7 mouse cellular contexts compared by ENCODE assay signal in genomic region chr9:97275449-97275848, GRCm38 (mm10).
DNase-seq lines count a peak whose midpoint lies in the region; ATAC-seq and TF ChIP-seq lines count a peak whose summit lies in the region.
"Not testable (repeated sequence)": the region's sequence is repeated elsewhere in the genome, so short reads cannot be mapped to it uniquely, and the experiment has no call there.

No protein-coding gene starts in this region.

- peak overlapping the region; percentile 61 to 81 for H3K4me3 ChIP-seq in MEL (ENCODE audit: control insufficient read depth in 1 of 2, insufficient read depth in 1 of 2, low read depth in 2 of 2, low read length in 2 of 2)
- not testable (repeated sequence) for H3K4me3 ChIP-seq in embryonic facial prominence, embryonic 14.5 days (ENCODE audit: low read depth, low read length); heart, embryonic 10.5 days; lung, embryonic 16.5 days (ENCODE audit: low read length)
- H3K4me3 ChIP-seq in limb, embryonic 15.5 days = peak overlapping the region; percentile 20
- peak overlapping the region; percentile 14; the same call in 1 of the 2 replicates for H3K4me3 ChIP-seq in stomach, embryonic 16.5 days (replicated peaks; ENCODE audit: low read length)

- H3K9ac ChIP-seq in MEL (ENCODE audit: control insufficient read depth, low read depth, low read length, poor library complexity, severe bottlenecking) = peak overlapping the region; percentile 64
- not testable (repeated sequence) for H3K9ac ChIP-seq in embryonic facial prominence, embryonic 14.5 days (ENCODE audit: low read depth, low read length); limb, embryonic 15.5 days; lung, embryonic 16.5 days (ENCODE audit: low read length); stomach, embryonic 16.5 days (ENCODE audit: low read length)

- TF ChIP-seq CTCF in MEL (IDR thresholded peaks at IDR 0.05 in 2 of 3, conservative IDR thresholded peaks at IDR 0.05 in 1 of 3; ENCODE audit: control insufficient read depth in 1 of 3, insufficient read depth in 1 of 3, low read depth in 2 of 3, low read length in 3 of 3, poor library complexity in 1 of 3, severe bottlenecking in 1 of 3) = not testable (repeated sequence)

- peak; percentile 79 for DNase-seq in MEL (ENCODE audit: low read depth, low spot score)
- DNase-seq in embryonic facial prominence, embryonic 14.5 days (ENCODE audit: low spot score) = peak; percentile 17
- DNase-seq in gastrocnemius, postnatal 14 days = peak; percentile 20
- peak; percentile 35 for DNase-seq in heart, embryonic 10.5 days (ENCODE audit: low spot score)

- 82% methylated on average over 14 of the region's 14 CpGs for WGBS in embryonic facial prominence, embryonic 14.5 days
- WGBS in heart, embryonic 10.5 days = 83% methylated on average over 14 of the region's 14 CpGs
- WGBS in limb, embryonic 15.5 days = 69% methylated on average over 14 of the region's 14 CpGs
- 74% methylated on average over 14 of the region's 14 CpGs for WGBS in lung, embryonic 16.5 days
- WGBS in stomach, embryonic 16.5 days = 79% methylated on average over 14 of the region's 14 CpGs

- not testable (repeated sequence) for ATAC-seq in embryonic facial prominence, embryonic 14.5 days (ENCODE audit: low read depth); limb, embryonic 15.5 days (ENCODE audit: insufficient number of reproducible peaks, low FRiP score, low TSS enrichment, low read depth); stomach, embryonic 16.5 days (ENCODE audit: insufficient read depth, low FRiP score)
- ATAC-seq in lung, embryonic 16.5 days (ENCODE audit: low read depth) = 0 out of 2 replicates have a peak, but pooled peaks have one; percentile 17

- not testable (repeated sequence) for H3K9me3 ChIP-seq in MEL (replicated peaks; ENCODE audit: insufficient read depth, low read length); embryonic facial prominence, embryonic 14.5 days (ENCODE audit: control insufficient read depth, low read length); heart, embryonic 10.5 days; limb, embryonic 15.5 days; lung, embryonic 16.5 days (ENCODE audit: control insufficient read depth, low read length); stomach, embryonic 16.5 days (replicated peaks; ENCODE audit: control insufficient read depth, low read length)

- not testable (repeated sequence) for H3K27me3 ChIP-seq in MEL (ENCODE audit: control insufficient read depth in 1 of 2, insufficient read depth in 2 of 2, low read length in 2 of 2); embryonic facial prominence, embryonic 14.5 days (replicated peaks; ENCODE audit: control insufficient read depth, insufficient read depth, low read length); heart, embryonic 10.5 days (ENCODE audit: insufficient read depth, poor library complexity, severe bottlenecking); limb, embryonic 15.5 days; lung, embryonic 16.5 days (ENCODE audit: control insufficient read depth, insufficient read depth, low read depth, low read length); stomach, embryonic 16.5 days (ENCODE audit: control insufficient read depth, insufficient read depth, low read length)

- not testable (repeated sequence) for TF ChIP-seq EP300 in MEL (IDR thresholded peaks at IDR 0.05; ENCODE audit: low read depth in 1 of 2, low read length in 2 of 2)

- intact Hi-C loops in gastrocnemius, postnatal 14 days (cut with DNase I; ENCODE audit: low total_unique reads) = not testable (repeated sequence)

- H3K79me2 ChIP-seq in MEL (ENCODE audit: control insufficient read depth, insufficient read depth, low read length, poor library complexity) = not testable (repeated sequence)

- TF ChIP-seq RAD21 in MEL (IDR thresholded peaks at IDR 0.05; ENCODE audit: low read depth, low read length) = not testable (repeated sequence)

- H3K27ac ChIP-seq in MEL (ENCODE audit: control insufficient read depth, low read depth, low read length) = peak overlapping the region; percentile 59; the same call in 1 of the 2 replicates
- H3K27ac ChIP-seq in embryonic facial prominence, embryonic 14.5 days (replicated peaks; ENCODE audit: low read depth, low read length); heart, embryonic 10.5 days; limb, embryonic 15.5 days; lung, embryonic 16.5 days (ENCODE audit: low read length); stomach, embryonic 16.5 days (ENCODE audit: low read length): not testable (repeated sequence)

- not testable (repeated sequence) for H3K36me3 ChIP-seq in MEL (ENCODE audit: control insufficient read depth in 1 of 2, insufficient read depth in 2 of 2, low read length in 2 of 2); embryonic facial prominence, embryonic 14.5 days (ENCODE audit: control insufficient read depth, insufficient read depth, low read length); heart, embryonic 10.5 days; limb, embryonic 15.5 days; lung, embryonic 16.5 days (ENCODE audit: control insufficient read depth, insufficient read depth, low read length); stomach, embryonic 16.5 days (ENCODE audit: control insufficient read depth, insufficient read depth, low read length)

- not testable (repeated sequence) for H3K4me1 ChIP-seq in MEL (ENCODE audit: control insufficient read depth in 1 of 2, insufficient read depth in 2 of 2, low read length in 2 of 2); embryonic facial prominence, embryonic 14.5 days (ENCODE audit: control insufficient read depth, insufficient read depth, low read length); heart, embryonic 10.5 days; limb, embryonic 15.5 days; lung, embryonic 16.5 days (replicated peaks; ENCODE audit: control insufficient read depth, insufficient read depth, low read length); stomach, embryonic 16.5 days (ENCODE audit: control insufficient read depth, insufficient read depth, low read length)

- H3K4me2 ChIP-seq in embryonic facial prominence, embryonic 14.5 days (ENCODE audit: low read depth, low read length); lung, embryonic 16.5 days (ENCODE audit: low read depth, low read length); stomach, embryonic 16.5 days (ENCODE audit: low read depth, low read length): not testable (repeated sequence)
- H3K4me2 ChIP-seq in limb, embryonic 15.5 days = 0 out of 2 replicates have a peak overlapping the region, but pooled peaks have one; percentile 10

- not testable (repeated sequence) for TF ChIP-seq POLR2A in MEL (IDR thresholded peaks at IDR 0.05; ENCODE audit: control insufficient read depth in 1 of 2, insufficient read depth in 1 of 2, low read depth in 1 of 2, low read length in 2 of 2, poor library complexity in 1 of 2)

TF ChIP-seq in MEL, 35 proteins besides CTCF, POLR2A, EP300 and RAD21:
- TF ChIP-seq MAX (IDR thresholded peaks at IDR 0.05; ENCODE audit: low read length) (peak; percentile 32; the same call in 1 of the 2 replicates), NRF1 (IDR thresholded peaks at IDR 0.05; ENCODE audit: insufficient read depth, low read depth, low read length, poor library complexity, severe bottlenecking) (peak; percentile 53; the same call in 1 of the 2 replicates)
TF ChIP-seq in MEL: peak in this region for 2; not testable (repeated sequence) for 33.

Comparison
In these comparisons a context has a peak if more than half of its experiments do, and no peak if none do; other contexts are left out.
1. DNase-seq: peak in every context shown above with its lines; median percentile 79 in MEL; 35 in heart, embryonic 10.5 days; 20 in gastrocnemius, postnatal 14 days; 17 in embryonic facial prominence, embryonic 14.5 days.